Mouse (Mus musculus) ES-E14 (cell line): ENCODE data around the gene Phkb.

Source experiments
- CHD2 ChIP-seq: IDR thresholded peaks from 2 replicates; pipeline ENCODE4 v1.6.1; 2014; ENCODE audit warnings: mild to moderate bottlenecking, low read depth, low read length, inconsistent platforms
- MAFK ChIP-seq: IDR thresholded peaks from 2 replicates; pipeline ENCODE4 v1.6.1; 2014; ENCODE audit warnings: mild to moderate bottlenecking, low read depth, low read length, inconsistent platforms; ENCODE audit not compliant: insufficient read depth
- ZNF384 ChIP-seq: IDR thresholded peaks from 2 replicates; pipeline ENCODE4 v1.6.1; 2012; ENCODE audit warnings: low read depth, low read length, inconsistent platforms

- TF ChIP-seq CHD2 (no peak), ZNF384 (no peak), MAFK (no peak)
These were observed 44.1 kb downstream of the Phkb start for GRCm38 (mm10) chr8:85884811-85885210.
